Mouse (Mus musculus): ENCODE measurements at regions not wholly inside any gene's neighbourhood (a gene's known extent, or its start where the extent isn't known, plus 50 kb on each side); places are given as distances from the start of the nearest gene placed in this dataset.
"Not testable (repeated sequence)": the region's sequence is repeated elsewhere in the genome, so short reads cannot be mapped to it uniquely, and the experiment has no call there.

DNA sequence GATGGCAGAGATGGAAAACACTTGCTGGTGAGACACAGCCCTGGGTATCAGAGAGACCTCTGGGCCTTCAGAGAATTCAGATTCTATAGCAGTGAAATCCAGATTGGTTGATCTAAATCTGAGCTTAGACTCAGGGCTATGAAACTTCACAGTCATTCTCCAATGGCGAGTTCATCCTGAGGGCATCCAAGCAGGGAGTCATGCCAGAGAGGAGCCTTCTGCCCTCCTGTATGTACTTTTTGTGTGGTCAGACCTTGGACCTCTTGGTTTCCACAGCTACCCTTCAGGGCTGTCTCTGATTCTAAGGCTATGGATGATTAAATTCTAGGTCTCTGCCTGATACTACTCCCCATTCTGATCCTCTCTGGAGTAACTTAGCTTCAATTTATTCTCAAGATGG, 122.0 kb upstream of the Mettl15 start:
- CTCF ChIA-PET = no interaction called here
- POLR2A ChIA-PET = no interaction called here

- ChIA-PET CTCF (no interaction called here), POLR2A (no interaction called here)
Observed at GRCm38 (mm10) chr2:109404262-109404661, 123.7 kb upstream of the Mettl15 start.

DNA sequence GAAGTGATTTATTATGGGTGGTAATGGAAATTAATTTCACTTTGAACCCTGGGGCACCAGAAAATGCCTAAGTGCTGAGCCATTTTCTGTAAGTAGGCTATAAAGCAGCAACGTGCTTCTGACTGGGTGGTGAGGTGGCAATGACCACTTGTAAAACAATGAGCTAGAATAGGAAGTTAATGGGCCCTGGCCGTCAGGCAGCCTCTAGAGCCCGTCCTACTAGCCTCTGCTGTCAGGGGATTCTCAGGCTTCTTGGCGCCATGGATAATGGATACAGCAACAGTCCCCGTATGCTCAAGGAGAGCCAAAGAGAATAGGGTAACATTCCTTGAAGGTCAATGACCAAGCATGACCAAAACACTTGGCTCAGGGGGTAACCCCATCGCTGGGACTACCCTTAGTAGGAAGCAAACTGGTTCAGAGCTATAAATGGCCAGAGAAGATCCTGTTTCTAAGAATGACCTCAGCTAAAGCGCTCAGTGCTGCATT, 126.1 kb upstream of the Mettl15 start:
- POLR2A ChIA-PET = no interaction called here

GRCm38 (mm10) chr2:109420098-109420497, 139.6 kb upstream of the Mettl15 start:
- CTCF ChIA-PET = no interaction called here
- POLR2A ChIA-PET = no interaction called here

More for the DNA sequence above, 126.1 kb upstream of the Mettl15 start:
- CTCF ChIA-PET = no interaction called here

GRCm38 (mm10) chr2:109431183-109431582, 150.6 kb upstream of the Mettl15 start:
- ChIA-PET POLR2A (no interaction called here), CTCF (no interaction called here)

DNA sequence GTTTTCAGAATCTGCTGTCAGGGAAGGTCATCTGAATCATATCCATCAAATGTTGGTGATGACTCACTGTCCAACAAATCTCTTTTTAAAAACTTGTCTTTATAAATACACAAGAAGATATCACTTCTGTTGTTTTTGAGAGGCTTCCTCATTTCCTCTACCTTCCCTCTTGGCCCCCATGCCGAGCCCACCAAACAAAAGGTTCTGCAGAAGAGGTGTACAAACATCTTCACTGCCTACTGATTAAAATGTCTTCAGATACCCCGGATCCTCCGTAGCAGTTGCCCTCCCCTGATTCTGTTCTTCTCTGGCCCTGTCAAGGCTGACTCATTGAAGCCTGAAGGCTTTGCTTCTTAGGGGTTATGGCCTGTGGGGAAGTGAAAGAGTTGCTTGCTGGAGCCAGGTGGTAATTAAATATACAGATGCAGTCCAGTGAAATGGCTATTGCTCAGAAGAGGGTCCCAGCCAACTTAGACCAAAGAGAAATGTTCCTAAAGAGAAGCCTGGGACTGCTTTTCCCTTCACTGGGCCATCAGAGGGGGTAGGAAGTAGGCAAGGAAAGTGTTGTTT, 162.1 kb upstream of the Mettl15 start:
- ChIA-PET POLR2A (no interaction called here), CTCF (no interaction called here)

DNA sequence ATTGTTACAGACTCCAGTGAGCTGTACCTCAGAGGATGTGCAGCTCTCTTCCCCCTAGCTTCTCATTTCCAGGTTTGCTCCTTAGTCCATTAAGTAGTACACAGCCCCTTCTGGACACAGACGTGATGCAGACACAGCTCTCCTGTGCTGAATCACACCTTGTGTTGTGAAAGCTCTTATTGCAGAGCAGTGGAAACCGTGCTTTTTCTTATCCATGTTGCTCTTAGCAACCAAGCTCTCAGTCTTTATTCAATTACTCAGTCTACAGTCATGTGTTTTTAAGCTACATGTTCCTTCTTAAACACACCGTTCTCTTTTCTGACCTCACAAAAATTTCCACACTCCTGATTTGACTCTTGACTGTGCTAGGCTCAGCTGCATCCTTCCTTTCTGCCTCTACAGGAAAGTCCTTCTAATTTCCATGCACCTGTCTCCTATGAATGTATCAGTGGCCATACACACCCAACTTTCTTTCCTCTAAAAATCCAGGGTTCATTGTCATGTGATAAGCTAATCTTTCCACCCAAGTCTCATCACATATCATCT, 163.0 kb upstream of the Mettl15 start:
- ChIA-PET CTCF (no interaction called here), POLR2A (no interaction called here)

DNA sequence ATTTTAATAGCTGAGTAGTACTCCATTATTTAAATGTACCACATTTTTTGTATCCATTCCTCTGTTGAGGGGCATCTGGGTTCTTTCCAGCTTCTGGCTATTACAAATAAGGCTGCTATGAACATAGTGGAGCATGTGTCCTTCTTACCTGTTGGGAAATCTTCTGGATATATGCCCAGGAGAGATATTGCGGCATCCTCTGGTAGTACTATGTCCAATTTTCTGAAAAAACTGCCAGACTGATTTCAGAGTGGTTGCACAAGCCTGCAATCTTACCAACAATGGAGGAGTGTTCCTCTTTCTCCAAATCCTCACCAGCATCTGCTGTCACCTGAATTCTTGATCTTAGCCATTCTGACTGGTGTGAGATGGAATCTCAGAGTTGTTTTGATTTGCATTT, 181.7 kb upstream of the Mettl15 start:
- POLR2A ChIA-PET, CTCF ChIA-PET: not testable (repeated sequence)

DNA sequence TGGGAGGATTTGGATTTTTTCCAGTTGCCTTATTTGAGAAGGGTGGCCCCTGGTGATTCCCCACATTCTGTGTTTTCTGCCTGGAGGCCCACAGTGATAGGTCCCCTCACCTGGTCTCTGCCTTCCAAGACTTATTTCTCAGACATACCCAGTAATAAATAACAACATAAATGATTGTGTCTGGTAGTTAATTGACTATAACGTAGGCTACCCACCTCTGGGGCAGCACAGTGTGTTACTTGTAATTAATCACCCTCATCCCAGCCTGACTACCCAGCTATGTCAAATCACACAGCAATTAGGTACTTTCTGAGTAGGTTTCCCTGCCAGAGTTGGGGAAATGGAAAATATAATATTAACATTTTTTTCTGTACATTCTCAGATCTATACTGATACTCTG, 190.2 kb upstream of the Bdnf start:
- POLR2A ChIA-PET = interaction anchor here in 1 of 4 experiments (0.6 kb wide), 1 partner anchor 365 kb away, joined by 4 read pairs; no protein-coding TSS in a partner anchor

GRCm38 (mm10) chr2:109487591-109487990, 186.9 kb upstream of the Bdnf start:
- ChIA-PET POLR2A (no interaction called here), CTCF (no interaction called here)

More for the DNA sequence above, 190.2 kb upstream of the Bdnf start:
- CTCF ChIA-PET = no interaction called here

- CTCF ChIA-PET = no interaction called here
- POLR2A ChIA-PET = no interaction called here
Observed at GRCm38 (mm10) chr2:109502186-109502585, 172.3 kb upstream of the Bdnf start.

GRCm38 (mm10) chr2:109504906-109505305, 169.6 kb upstream of the Bdnf start:
- CTCF ChIA-PET = no interaction called here
- POLR2A ChIA-PET = no interaction called here

GRCm38 (mm10) chr2:109510070-109510979, 164.2 kb upstream of the Bdnf start:
- POLR2A ChIA-PET = interaction anchor here in 1 of 4 experiments (0.7 kb wide), 1 partner anchor 762 kb away, joined by 3 read pairs; no protein-coding TSS in a partner anchor
- CTCF ChIA-PET = interaction anchor here in 2 of 4 experiments (0.6 to 0.8 kb wide), 2 partner anchors 10 to 237 kb away, joined by 3 read pairs; no protein-coding TSS in a partner anchor

DNA sequence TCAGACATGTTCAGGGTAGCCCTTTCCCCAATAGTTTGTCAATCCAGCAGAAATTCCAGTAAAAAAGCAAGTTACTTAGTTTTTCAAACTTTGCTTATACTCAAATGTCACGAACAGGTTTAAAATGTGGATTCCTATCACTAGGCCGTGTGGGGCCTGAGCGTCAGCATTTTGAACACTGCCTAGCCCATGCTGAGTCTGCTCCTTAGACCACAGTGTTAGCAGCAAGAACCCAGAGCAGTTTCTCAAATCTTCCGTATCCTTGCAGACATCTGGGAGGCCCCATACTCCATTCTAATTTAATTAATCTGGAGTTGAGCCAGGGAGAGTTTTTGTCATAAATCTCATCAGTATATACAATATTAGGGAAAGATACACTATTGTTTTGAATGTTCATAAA, 163.4 kb upstream of the Bdnf start:
- ChIA-PET POLR2A (no interaction called here), CTCF (interaction anchor here in 1 of 4 experiments (0.8 kb wide), 1 partner anchor 9 kb away, joined by 3 read pairs; no protein-coding TSS in a partner anchor)

DNA sequence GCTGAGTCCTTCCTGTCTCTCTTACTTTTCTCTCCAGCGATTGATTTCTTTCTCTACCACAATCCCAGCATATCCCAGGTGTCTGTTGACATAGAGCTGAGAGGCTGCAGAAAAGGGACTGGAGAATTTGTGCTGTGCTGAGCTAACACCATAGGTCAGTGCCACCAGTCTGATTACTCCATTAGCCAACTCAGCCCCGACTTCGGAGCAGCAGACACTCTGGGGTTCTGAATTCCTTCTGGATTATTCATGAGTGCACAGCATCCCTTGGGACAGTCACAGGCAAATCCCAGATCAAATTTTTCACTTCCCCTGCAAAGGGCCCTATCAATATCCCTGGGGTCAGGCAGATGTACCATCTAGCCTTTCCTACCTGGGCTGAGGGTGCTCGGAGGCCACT, 155.2 kb upstream of the Bdnf start:
- ChIA-PET POLR2A (no interaction called here), CTCF (no interaction called here)

- CTCF ChIA-PET = interaction anchor here in 1 of 4 experiments (1.0 kb wide), 1 partner anchor 10 kb away, joined by 3 read pairs; no protein-coding TSS in a partner anchor
- POLR2A ChIA-PET = no interaction called here
Observed at GRCm38 (mm10) chr2:109520471-109520870, 154.0 kb upstream of the Bdnf start.

DNA sequence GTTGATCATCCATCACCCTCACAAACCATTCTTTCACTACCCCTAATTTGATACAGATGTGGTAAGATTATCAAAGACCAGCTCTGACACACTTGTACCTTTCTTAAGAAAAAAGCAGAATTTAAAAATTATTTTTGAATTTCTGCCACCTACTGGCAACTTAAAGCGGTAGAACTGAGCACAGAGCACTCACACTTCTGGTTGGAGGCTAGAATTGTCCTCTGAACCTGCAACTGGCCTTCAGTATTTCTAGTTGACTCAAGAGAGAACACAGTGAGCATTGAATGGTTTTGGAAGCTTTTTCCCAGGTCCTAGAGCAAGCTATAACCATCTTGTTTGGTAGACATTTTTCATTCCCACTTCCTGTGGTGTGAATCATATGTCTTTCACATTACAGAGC, 135.0 kb upstream of the Bdnf start:
- CTCF ChIA-PET = no interaction called here
- POLR2A ChIA-PET = no interaction called here

DNA sequence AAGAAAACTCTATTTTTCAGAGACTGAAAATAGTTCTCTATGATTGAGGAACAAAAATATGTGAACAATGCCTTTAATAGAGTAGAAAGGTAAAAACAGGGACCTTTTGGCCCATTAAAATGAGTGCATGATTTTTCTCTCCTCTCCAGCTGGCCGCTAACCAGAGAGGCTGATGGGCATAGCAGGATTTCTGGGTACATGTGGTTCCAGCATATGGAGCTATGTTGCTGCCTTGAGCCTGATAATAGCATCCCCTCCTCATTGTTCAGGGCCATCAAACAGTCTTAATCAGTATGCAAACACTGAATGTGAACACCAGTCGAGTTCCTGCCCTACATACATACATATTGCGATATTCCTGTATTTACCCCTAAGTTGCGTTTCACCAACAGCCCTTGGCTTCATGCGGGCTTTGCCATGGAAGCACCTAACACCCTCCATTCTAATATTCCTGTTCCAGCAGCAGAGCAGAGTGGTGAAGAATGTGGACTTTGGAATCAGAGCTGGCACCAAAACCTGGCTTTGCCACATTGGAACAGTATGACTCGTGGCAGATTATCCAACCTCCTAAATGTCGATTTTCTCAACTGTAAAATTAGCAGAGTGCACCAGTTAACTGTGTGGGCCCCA, 127.9 kb upstream of the Bdnf start:
- ChIA-PET CTCF (no interaction called here), POLR2A (no interaction called here)

- CTCF ChIA-PET = no interaction called here
- POLR2A ChIA-PET = no interaction called here
Observed at GRCm38 (mm10) chr2:109554644-109555043, 119.9 kb upstream of the Bdnf start.
